Mouse (Mus musculus): ENCODE data around the gene Tmbim6. TPM values are rescaled to one million over a fixed set of nuclear protein-coding genes. Genes with fewer than 3 reads are reported as not detected.
"Not testable (repeated sequence)": the region's sequence is repeated elsewhere in the genome, so short reads cannot be mapped to it uniquely, and the experiment has no call there.

The Tmbim6 gene
- total RNA-seq, 2 experiments from 2014 or later: 207 to 215 TPM

- intact Hi-C loops (cut with DNase I): no loop called here
- no peak for DNase-seq (ENCODE audit: low spot score)
Measured at GRCm38 (mm10) chr15:99440816-99441457, 48.3 kb downstream of the Tmbim6 start.

DNA sequence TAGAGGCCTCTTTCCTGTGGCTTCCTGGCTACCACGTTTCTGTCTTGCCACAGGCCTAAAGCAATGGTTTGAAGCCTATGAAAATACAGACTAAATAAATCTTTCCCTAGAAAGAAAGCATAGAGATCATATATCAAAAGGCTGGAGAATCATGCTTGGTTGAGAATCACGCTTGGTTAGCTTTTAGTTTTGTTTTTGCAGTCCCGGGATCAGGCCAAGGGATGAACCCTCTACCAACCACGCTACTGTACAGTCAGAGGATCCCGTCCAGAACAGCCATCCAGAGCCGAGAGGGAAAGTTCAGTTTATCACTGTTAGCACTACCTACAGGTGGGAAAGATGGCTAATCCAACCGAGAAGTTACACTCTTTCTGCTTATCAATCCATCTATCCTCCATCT, 49.7 kb downstream of the Tmbim6 start:
- intact Hi-C loops (cut with DNase I): no loop called here
- no peak for DNase-seq (ENCODE audit: low spot score)

GRCm38 (mm10) chr15:99445567-99445966, 52.9 kb downstream of the Tmbim6 start:
- intact Hi-C loops (cut with DNase I): no loop called here
- no peak for DNase-seq (ENCODE audit: low spot score)

- intact Hi-C loops (cut with DNase I); DNase-seq (ENCODE audit: low spot score): not testable (repeated sequence)
Measured at GRCm38 (mm10) chr15:99446136-99446535, 53.5 kb downstream of the Tmbim6 start.

GRCm38 (mm10) chr15:99449131-99449750, 56.6 kb downstream of the Tmbim6 start:
- intact Hi-C loops (cut with DNase I): no loop called here
- DNase-seq (ENCODE audit: low spot score): no peak

GRCm38 (mm10) chr15:99449751-99450280, 57.1 kb downstream of the Tmbim6 start:
- no peak for DNase-seq (ENCODE audit: low spot score)
- intact Hi-C loops (cut with DNase I): no loop called here

GRCm38 (mm10) chr15:99453153-99453900, 60.6 kb downstream of the Tmbim6 start:
- DNase-seq (ENCODE audit: low spot score): no peak

DNA sequence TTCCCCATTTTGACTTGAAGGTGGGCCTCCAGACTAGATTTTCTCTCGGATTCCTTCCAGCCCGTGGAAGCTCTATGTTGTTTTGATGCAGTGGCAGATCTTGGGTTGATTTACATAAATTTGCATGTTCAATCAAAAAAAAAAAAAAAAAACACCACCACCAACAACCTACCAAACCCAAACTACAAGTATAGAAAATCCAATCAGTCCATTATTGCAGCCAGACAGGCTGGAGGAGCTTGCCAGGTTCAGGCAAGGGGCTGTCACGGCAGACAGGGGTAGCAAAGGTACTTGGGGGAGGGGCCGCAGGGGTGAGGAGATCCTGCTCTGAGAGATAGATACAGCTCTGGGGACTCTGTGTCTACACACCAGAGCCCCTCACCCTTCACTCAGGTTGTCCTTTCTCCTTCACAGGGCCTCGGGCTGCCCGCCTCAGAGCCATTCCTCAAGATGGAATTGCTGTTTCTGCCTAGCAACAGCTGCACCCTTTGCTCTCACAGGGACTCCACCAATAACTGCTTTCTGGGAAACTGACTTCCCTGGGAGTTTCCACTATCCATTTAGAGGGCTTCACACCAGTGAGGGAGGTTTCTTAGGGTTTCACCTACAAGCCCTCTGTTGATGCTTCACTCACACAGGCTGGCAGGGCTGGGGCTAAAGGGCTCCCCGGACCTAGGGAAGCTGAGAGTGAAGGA, 62.0 kb downstream of the Tmbim6 start:
- no peak for DNase-seq (ENCODE audit: low spot score)
- intact Hi-C loops (cut with DNase I): no loop called here

More at GRCm38 (mm10) chr15:99453153-99453900, 60.6 kb downstream of the Tmbim6 start:
- intact Hi-C loops (cut with DNase I): no loop called here

DNA sequence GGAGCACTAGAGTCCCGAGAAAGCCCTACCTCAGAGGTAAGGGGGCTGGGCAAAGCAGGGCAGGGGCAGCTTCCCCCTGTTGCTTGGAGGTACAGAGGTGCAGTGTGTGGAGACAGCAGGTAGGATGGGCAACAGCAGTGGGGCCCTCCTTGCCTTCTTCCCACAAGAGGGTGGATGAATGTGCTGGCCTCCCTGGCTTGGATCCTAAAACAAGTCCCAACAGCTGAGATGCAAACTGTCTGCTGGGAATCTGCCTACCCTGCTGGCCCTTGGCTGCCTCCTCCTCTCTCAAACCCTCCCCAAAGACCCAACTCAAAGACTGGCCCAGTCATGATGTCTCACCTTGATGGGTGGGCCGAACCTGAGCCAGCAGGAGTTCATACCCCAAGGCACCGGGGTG, 62.7 kb downstream of the Tmbim6 start:
- intact Hi-C loops (cut with DNase I): no loop called here
- no peak for DNase-seq (ENCODE audit: low spot score)

DNA sequence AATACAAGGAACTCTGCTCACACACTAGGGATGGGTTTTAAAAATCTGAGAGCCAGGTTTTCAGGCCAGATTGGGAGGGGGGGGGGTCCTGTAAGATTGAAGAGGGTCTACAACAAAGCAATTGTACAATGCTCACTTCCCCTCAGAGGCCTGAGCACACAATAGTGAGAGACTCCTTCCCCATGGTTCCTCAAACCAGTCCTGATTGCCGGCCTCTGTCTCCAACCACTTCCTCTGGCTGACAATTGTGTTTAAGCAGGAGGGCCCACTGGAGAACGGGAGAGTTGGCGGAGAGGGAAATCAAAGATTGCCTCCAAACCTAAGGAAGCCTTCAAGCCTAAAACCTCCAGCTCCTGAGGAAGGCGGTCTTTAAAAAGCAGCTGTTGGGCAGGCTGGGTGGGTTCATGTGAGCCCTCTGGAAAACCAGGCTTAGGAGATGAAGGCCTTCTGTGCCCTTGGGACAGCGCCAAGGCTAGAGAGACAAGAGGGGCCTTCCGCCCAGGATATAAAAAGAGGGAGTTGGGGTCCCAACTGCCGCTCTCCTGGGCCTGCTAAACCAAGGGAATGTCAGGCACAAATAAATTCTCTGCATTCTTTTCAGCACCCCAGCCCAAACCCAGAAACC, 63.8 kb downstream of the Tmbim6 start:
- intact Hi-C loops (cut with DNase I): no loop called here
- no peak for DNase-seq (ENCODE audit: low spot score)

GRCm38 (mm10) chr15:99456963-99457605, 64.4 kb downstream of the Tmbim6 start:
- intact Hi-C loops (cut with DNase I): no loop called here
- peak; percentile 64 for DNase-seq (ENCODE audit: low spot score)

- DNase-seq (ENCODE audit: low spot score): peak; percentile 87
- intact Hi-C loops (cut with DNase I): no loop called here
Measured at GRCm38 (mm10) chr15:99457606-99458401, 65.1 kb downstream of the Tmbim6 start, which contains the start of gene Nckap5l. Gene Nckap5l (minus strand): TSS chr15:99457748.

Other genes starting within 250 kb of the Tmbim6 start
- under 1 TPM; 0.06 to 0.18 TPM for gene Kcnh3, start 168.0 kb upstream of the Tmbim6 start, total RNA-seq (2021)
- gene Mcrs1, start 140.9 kb upstream of the Tmbim6 start, total RNA-seq (2021): 10 to 100 TPM; 47.4 to 50.9 TPM
- gene Prpf40b, start 97.8 kb upstream of the Tmbim6 start, total RNA-seq (2021): 10 to 100 TPM; 20.2 to 20.7 TPM
- not detected for gene Fam186b, start 97.0 kb upstream of the Tmbim6 start, total RNA-seq (2021)
- 10 to 100 TPM; 20.1 to 21.1 TPM for gene Fmnl3, start 22.4 kb upstream of the Tmbim6 start, total RNA-seq (2021)
- gene Nckap5l, start 64.9 kb downstream of the Tmbim6 start, total RNA-seq (2021): 1 to 10 TPM; 6.4 to 7.6 TPM
- gene Bcdin3d, start 81.8 kb downstream of the Tmbim6 start, total RNA-seq (2021): 1 to 10 TPM; 3.2 to 4.0 TPM
- gene Faim2, start 135.3 kb downstream of the Tmbim6 start, total RNA-seq (2021): under 1 TPM in 1 of 2 experiments, not detected in 1; 0.11 TPM
- gene Aqp2, start 186.2 kb downstream of the Tmbim6 start, total RNA-seq (2021): not detected
- under 1 TPM in 1 of 2 experiments, not detected in 1; 0.22 TPM for gene Aqp5, start 197.9 kb downstream of the Tmbim6 start, total RNA-seq (2021)
- not detected for gene Aqp6, start 208.5 kb downstream of the Tmbim6 start, total RNA-seq (2021)

Measured in heart, postnatal 25 days (tissue).